Mouse (Mus musculus): ENCODE data around the gene Hmx1.

Gene Hmx1

GRCm38 (mm10) chr5:35398310-35398910 is 9.5 kb downstream of the Hmx1 start:
- no peak for DNase-seq (ENCODE audit: low spot score)

GRCm38 (mm10) chr5:35399061-35399460 is 10.2 kb downstream of the Hmx1 start:
- no peak for DNase-seq (ENCODE audit: low spot score)

- no peak for DNase-seq (ENCODE audit: low spot score)
These were observed 10.9 kb downstream of the Hmx1 start for GRCm38 (mm10) chr5:35399704-35400320.

GRCm38 (mm10) chr5:35401240-35401639 is 12.3 kb downstream of the Hmx1 start:
- no peak for DNase-seq (ENCODE audit: low spot score)

- DNase-seq (ENCODE audit: low spot score), result no peak
These were observed 18.6 kb downstream of the Hmx1 start for GRCm38 (mm10) chr5:35407411-35407930.

- DNase-seq (ENCODE audit: low spot score), result no peak
These were observed 22.1 kb downstream of the Hmx1 start for GRCm38 (mm10) chr5:35411028-35411427.

- no peak for DNase-seq (ENCODE audit: low spot score)
These were observed 23.9 kb downstream of the Hmx1 start for GRCm38 (mm10) chr5:35412833-35413232.

- DNase-seq (ENCODE audit: low spot score), result no peak
These were observed 28.8 kb downstream of the Hmx1 start for GRCm38 (mm10) chr5:35417707-35418106.

GRCm38 (mm10) chr5:35421622-35422021 is 32.7 kb downstream of the Hmx1 start:
- no peak for DNase-seq (ENCODE audit: low spot score)

GRCm38 (mm10) chr5:35425218-35425617 is 36.3 kb downstream of the Hmx1 start:
- DNase-seq (ENCODE audit: low spot score), result no peak

GRCm38 (mm10) chr5:35427901-35428300 is 39.0 kb downstream of the Hmx1 start:
- no peak for DNase-seq (ENCODE audit: low spot score)

- DNase-seq (ENCODE audit: low spot score), result no peak
These were observed 39.5 kb downstream of the Hmx1 start for GRCm38 (mm10) chr5:35428421-35428820.

- DNase-seq (ENCODE audit: low spot score), result no peak
These were observed 43.2 kb downstream of the Hmx1 start for GRCm38 (mm10) chr5:35432098-35432497.

GRCm38 (mm10) chr5:35434038-35434437 is 45.1 kb downstream of the Hmx1 start:
- DNase-seq (ENCODE audit: low spot score), result no peak

- DNase-seq (ENCODE audit: low spot score), result no peak
These were observed 45.8 kb downstream of the Hmx1 start for GRCm38 (mm10) chr5:35434703-35435102.

GRCm38 (mm10) chr5:35438805-35439204 is 49.9 kb downstream of the Hmx1 start:
- DNase-seq (ENCODE audit: low spot score), result no peak

- no peak for DNase-seq (ENCODE audit: low spot score)
These were observed 51.6 kb downstream of the Hmx1 start for GRCm38 (mm10) chr5:35440459-35440858.

- no peak for DNase-seq (ENCODE audit: low spot score)
These were observed 52.5 kb downstream of the Hmx1 start for GRCm38 (mm10) chr5:35441411-35441810.

- no peak for DNase-seq (ENCODE audit: low spot score)
These were observed 55.8 kb downstream of the Hmx1 start for GRCm38 (mm10) chr5:35444731-35445130.

GRCm38 (mm10) chr5:35447656-35448443 is 58.9 kb downstream of the Hmx1 start:
- DNase-seq (ENCODE audit: low spot score), result no peak

Data from testis, postnatal 10 days (tissue).